Mouse (Mus musculus) megakaryocyte progenitor cell, adult 5-6 weeks (primary cell): ENCODE measurements at regions not wholly inside any gene's neighbourhood (a gene's known extent, or its start where the extent isn't known, plus 50 kb on each side); places are given as distances from the start of the nearest gene placed in this dataset.

Experiments
- ATAC-seq: replicated peaks from 2 replicates; pipeline ENCODE4 v1.8.0; 2016; ENCODE audit warnings: mild to moderate bottlenecking, moderate TSS enrichment, inconsistent platforms; ENCODE audit not compliant: poor library complexity

- ATAC-seq, result no peak
Measured at GRCm38 (mm10) chr5:50126594-50126993, 67.8 kb upstream of the Adgra3 start.

GRCm38 (mm10) chr5:50126177-50126576 lies 67.4 kb upstream of the Adgra3 start:
- ATAC-seq, result peak; percentile 90

- no peak for ATAC-seq
Measured at GRCm38 (mm10) chr5:50125676-50126075, 66.9 kb upstream of the Adgra3 start.

GRCm38 (mm10) chr5:50122829-50123241 lies 64.0 kb upstream of the Adgra3 start:
- no peak for ATAC-seq

- no peak for ATAC-seq
Measured at GRCm38 (mm10) chr5:50119860-50120259, 61.1 kb upstream of the Adgra3 start.
